ENCODE assay signal across 21 mouse cellular contexts in the genomic region with DNA sequence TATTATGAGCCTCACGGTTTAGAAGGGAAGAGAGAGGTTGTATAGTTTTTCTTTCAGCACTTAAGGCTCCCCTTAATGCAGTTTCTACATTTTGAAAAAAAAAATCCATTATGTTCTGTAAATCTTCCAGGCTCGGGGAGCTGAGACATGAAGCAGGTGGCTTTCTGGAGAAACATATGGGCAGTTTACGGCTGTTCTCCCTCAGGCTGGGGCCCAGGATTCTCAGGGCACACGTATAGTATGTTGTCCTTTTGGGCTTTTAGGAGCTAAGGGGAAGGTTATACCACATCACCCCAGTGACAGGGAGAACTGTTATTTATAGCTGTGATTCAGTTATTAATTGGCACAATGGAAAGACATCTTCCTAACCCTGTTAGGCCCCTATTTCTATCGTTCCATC. TPM values are rescaled to one million over a fixed set of nuclear protein-coding genes. Genes with fewer than 3 reads are reported as not detected.
DNase-seq lines count a peak whose midpoint lies in the region; ATAC-seq lines count a peak whose summit lies in the region.
"Had no signal": no experiment of that assay in that cellular context is flagged by ENCODE, and none has a peak within 500 bp of the region (broad histone marks: within the 10 kb centered on the region; RNA-seq: fewer than 3 reads in every experiment).

No protein-coding gene starts in this region.

- H3K4me1 ChIP-seq in hindbrain, embryonic 13.5 days (replicated peaks) = peaks cover 30% of the 10 kb centered on the region
- H3K4me1 ChIP-seq in hindbrain, embryonic 10.5 days (replicated peaks) = peaks cover 12% of the 10 kb centered on the region
- H3K4me1 ChIP-seq in neural tube, embryonic 12.5 days = peaks cover 23% of the 10 kb centered on the region
- H3K4me1 ChIP-seq: embryonic facial prominence, embryonic 10.5 days; heart, embryonic 13.5 days had no signal

- peak; percentile 71; the same call in 1 of the 2 replicates for ATAC-seq in cerebellum, adult (ENCODE audit: insufficient number of reproducible peaks, low FRiP score, low TSS enrichment)
- no peak; the same call in 1 of the 2 replicates for ATAC-seq in hindbrain, embryonic 13.5 days (ENCODE audit: low FRiP score)
- peak; percentile 59 for ATAC-seq in neural tube, embryonic 12.5 days (ENCODE audit: low FRiP score, low read depth)
- ATAC-seq: CD4-positive, CD25-positive, alpha-beta regulatory T cell, adult 4 months; intestine, postnatal 0 days; midbrain, embryonic 16.5 days had no signal

- no peak overlapping the region for H3K9ac ChIP-seq in hindbrain, embryonic 13.5 days
- no peak overlapping the region for H3K9ac ChIP-seq in neural tube, embryonic 12.5 days
- H3K9ac ChIP-seq: heart, embryonic 13.5 days; limb, embryonic 13.5 days; liver, embryonic 14.5 days had no signal

- 53% methylated on average over 5 of the region's 5 CpGs for WGBS in hindbrain, embryonic 13.5 days
- WGBS in hindbrain, embryonic 10.5 days = 75% methylated on average over 5 of the region's 5 CpGs
- WGBS in neural tube, embryonic 12.5 days = 30% methylated on average over 5 of the region's 5 CpGs

- H3K4me3 ChIP-seq in hindbrain, embryonic 13.5 days = no peak overlapping the region
- no peak overlapping the region for H3K4me3 ChIP-seq in hindbrain, embryonic 10.5 days
- H3K4me3 ChIP-seq in neural tube, embryonic 12.5 days = no peak overlapping the region
- H3K4me3 ChIP-seq: embryonic facial prominence, embryonic 10.5 days; heart, embryonic 13.5 days; limb, embryonic 13.5 days had no signal

- no peaks in the 10 kb centered on the region for H3K36me3 ChIP-seq in hindbrain, embryonic 13.5 days
- H3K36me3 ChIP-seq in hindbrain, embryonic 10.5 days = no peaks in the 10 kb centered on the region
- no peaks in the 10 kb centered on the region for H3K36me3 ChIP-seq in neural tube, embryonic 12.5 days
- H3K36me3 ChIP-seq: embryonic facial prominence, embryonic 10.5 days; G1E; heart, embryonic 13.5 days; limb, embryonic 13.5 days had no signal

- no peak overlapping the region for H3K4me2 ChIP-seq in hindbrain, embryonic 13.5 days
- 0 out of 2 replicates have a peak overlapping the region, but pooled peaks have one; percentile 1 for H3K4me2 ChIP-seq in neural tube, embryonic 12.5 days (replicated peaks)
- H3K4me2 ChIP-seq: heart, embryonic 13.5 days; limb, embryonic 13.5 days had no signal

- H3K27ac ChIP-seq in hindbrain, embryonic 13.5 days = peak overlapping the region; percentile 40; the same call in 1 of the 2 replicates
- no peak overlapping the region for H3K27ac ChIP-seq in hindbrain, embryonic 10.5 days
- no peak overlapping the region for H3K27ac ChIP-seq in neural tube, embryonic 12.5 days
- H3K27ac ChIP-seq: embryonic facial prominence, embryonic 10.5 days; heart, embryonic 13.5 days; limb, embryonic 13.5 days; liver, embryonic 14.5 days had no signal

- H3K9me3 ChIP-seq in hindbrain, embryonic 13.5 days = no peaks in the 10 kb centered on the region
- H3K9me3 ChIP-seq in hindbrain, embryonic 10.5 days = no peaks in the 10 kb centered on the region
- H3K9me3 ChIP-seq in neural tube, embryonic 12.5 days = no peaks in the 10 kb centered on the region
- H3K9me3 ChIP-seq: embryonic facial prominence, embryonic 10.5 days; G1E; heart, embryonic 13.5 days; limb, embryonic 13.5 days had no signal

- DNase-seq in cerebellum, postnatal 10 days = no peak
- no peak for DNase-seq in hindbrain, embryonic 10.5 days (ENCODE audit: low spot score)
- peak; percentile 36 to 37 for DNase-seq in cerebellum, adult 18-20 months
- DNase-seq in heart, postnatal 36 days = no peak
- DNase-seq in right cerebral cortex, postnatal 36 days (ENCODE audit: low spot score in 2 of 2) = no peak
- DNase-seq: heart, postnatal 4 days; kidney, postnatal 10 days; right cerebral cortex, postnatal 4 days; thymus, postnatal 36 days had no signal

- intact Hi-C loops in heart, postnatal 36 days (cut with DNase I) = no loop called here

- no peaks in the 10 kb centered on the region for H3K27me3 ChIP-seq in hindbrain, embryonic 13.5 days
- no peaks in the 10 kb centered on the region for H3K27me3 ChIP-seq in hindbrain, embryonic 10.5 days (ENCODE audit: insufficient read depth, poor library complexity, severe bottlenecking)
- H3K27me3 ChIP-seq in neural tube, embryonic 12.5 days (replicated peaks) = no peaks in the 10 kb centered on the region
- H3K27me3 ChIP-seq: heart, embryonic 13.5 days; limb, embryonic 13.5 days had no signal

RNA-seq across cellular contexts. Expression of gene Fam171b, which starts 12.7 kb away (rescaled TPM):
- 64.6 and 66.3 TPM in 2 replicates for polyA plus RNA-seq in hindbrain, embryonic 13.5 days (2015; fragmentation: Nextera tagmentation; extraction: Ambion mirVana)
- 23.8 and 29.1 TPM in 2 replicates for polyA plus RNA-seq in hindbrain, embryonic 10.5 days (2016; fragmentation: Nextera tagmentation; extraction: Ambion mirVana)
- 72.6 and 84.1 TPM in 2 replicates for polyA plus RNA-seq in neural tube, embryonic 12.5 days (2016; fragmentation: Nextera tagmentation; extraction: Ambion mirVana)
- total RNA-seq in heart, postnatal 36 days (2021) = under 1 TPM; 0.92 to 1.00 TPM
- total RNA-seq: megakaryocyte progenitor cell, adult 5-6 weeks had no signal
- polyA plus RNA-seq: G1E had no signal

Comparison
In these comparisons a context has a peak if more than half of its experiments do, and no peak if none do; other contexts are left out.
1. DNase-seq: peak in cerebellum, adult 18-20 months (2 of 2); none in cerebellum, postnatal 10 days (0 of 2), hindbrain, embryonic 10.5 days (single experiment), heart, postnatal 36 days (0 of 2) and right cerebral cortex, postnatal 36 days (0 of 2).